Mouse (Mus musculus) forebrain, embryonic 13.5 days (tissue): ENCODE measurements around the gene Fbxo21. TPM values are rescaled to one million over a fixed set of nuclear protein-coding genes. Genes with fewer than 3 reads are reported as not detected.
A peak's percentile ranks its signal among the peaks of the same experiment; 100 is the strongest.

Experiments used
- ATAC-seq: fragments of 200-750 bp; cut with Nextera tagmentation; 2 replicates; pipeline ENCODE4 v1.8.0; 2017
- H3K27ac ChIP-seq: fragments of 300-500 bp; sonication (generic); 2 replicates; pipeline ENCODE4 v1.5.1; 2015; ENCODE audit warnings: inconsistent platforms, mild to moderate bottlenecking, moderate library complexity
- H3K27me3 ChIP-seq: fragments of 300-500 bp; sonication (generic); 2 replicates; pipeline ENCODE4 v1.6.1; 2015; ENCODE audit warnings: mild to moderate bottlenecking, inconsistent platforms
- H3K36me3 ChIP-seq: fragments of 300-500 bp; sonication (generic); 2 replicates; pipeline ENCODE4 v1.6.1; 2015; ENCODE audit warnings: mild to moderate bottlenecking, inconsistent platforms; ENCODE audit not compliant: poor library complexity, severe bottlenecking
- H3K4me1 ChIP-seq: fragments of 300-500 bp; sonication (generic); 2 replicates; pipeline ENCODE4 v1.6.1; 2015; ENCODE audit warnings: inconsistent platforms
- H3K4me2 ChIP-seq: fragments of 300-500 bp; sonication (generic); 2 replicates; pipeline ENCODE4 v1.6.1; 2015; ENCODE audit warnings: inconsistent platforms, mild to moderate bottlenecking, moderate library complexity
- H3K4me3 ChIP-seq: fragments of 300-500 bp; sonication (generic); 2 replicates; pipeline ENCODE4 v1.5.1; 2015; ENCODE audit warnings: mild to moderate bottlenecking, inconsistent platforms
- H3K9ac ChIP-seq: fragments of 300-500 bp; sonication (generic); 2 replicates; pipeline ENCODE4 v1.6.1; 2015; ENCODE audit warnings: mild to moderate bottlenecking, inconsistent platforms
- H3K9me3 ChIP-seq: fragments of 300-500 bp; sonication (generic); replicated peaks from 2 replicates; pipeline ENCODE4 v1.6.1; 2016; ENCODE audit warnings: inconsistent platforms
- WGBS: fragments of 180-500 bp; shearing (Covaris S2); methylation state at CpG from one replicate; pipeline ENCODE4 v1.1.7; 2015; 5-methylcytosine and 5-hydroxymethylcytosine counted together
- polyA plus RNA-seq: library from polyadenylated mRNA; unstranded; fragments of >200 nt; fragmentation: Nextera tagmentation; extraction: Ambion mirVana; gene quantifications from 2 replicates; pipeline ENCODE4 v1.2.1, GENCODE M21; 2015

The Fbxo21 gene
- polyA plus RNA-seq, 1 experiment from 2014 or later, result 141 TPM

GRCm38 (mm10) chr5:117954429-117954828, 22.1 kb upstream of the Fbxo21 start:
- no peak for ATAC-seq
- 86% methylated on average over 1 of the region's 1 CpGs for WGBS

GRCm38 (mm10) chr5:117955675-117956420, 20.7 kb upstream of the Fbxo21 start:
- H3K36me3 ChIP-seq, result no peaks in the 10 kb centered on the region
- H3K9me3 ChIP-seq, result no peaks in the 10 kb centered on the region
- ATAC-seq, result no peak
- H3K9ac ChIP-seq, result no peak overlapping the region
- 41% methylated on average over 10 of the region's 10 CpGs for WGBS
- no peaks in the 10 kb centered on the region for H3K27me3 ChIP-seq
- H3K27ac ChIP-seq, result no peak overlapping the region
- no peaks in the 10 kb centered on the region for H3K4me1 ChIP-seq
- H3K4me3 ChIP-seq, result no peak overlapping the region
- no peak overlapping the region for H3K4me2 ChIP-seq

More at GRCm38 (mm10) chr5:117954429-117954828, 22.1 kb upstream of the Fbxo21 start:
- Histone ChIP-seq H3K36me3 (no peaks in the 10 kb centered on the region), H3K27ac (no peak overlapping the region), H3K9ac (no peak overlapping the region), H3K4me3 (no peak overlapping the region), H3K4me2 (no peak overlapping the region), H3K27me3 (no peaks in the 10 kb centered on the region), H3K9me3 (no peaks in the 10 kb centered on the region), H3K4me1 (no peaks in the 10 kb centered on the region)

DNA sequence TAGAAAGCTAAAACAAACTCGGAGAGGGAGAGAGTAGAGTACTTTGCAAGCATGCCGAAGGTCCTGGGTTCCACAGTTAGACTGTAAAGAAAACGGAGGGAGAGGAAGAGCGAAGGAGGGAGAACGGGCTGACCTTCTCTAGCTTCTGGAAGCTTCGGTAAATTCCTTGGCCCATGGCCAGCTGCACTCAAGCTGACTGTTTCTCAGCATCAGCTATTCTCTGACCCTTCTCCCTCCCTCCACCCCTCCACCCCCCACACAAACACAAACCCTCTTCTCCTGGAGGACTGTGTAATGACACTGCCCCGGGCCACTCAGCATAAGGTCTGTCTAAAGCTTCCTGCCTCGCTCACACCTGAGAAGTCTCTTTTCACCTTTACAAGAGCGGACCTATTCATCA, 11.8 kb upstream of the Fbxo21 start:
- WGBS, result 49% methylated on average over 9 of the region's 9 CpGs
- ATAC-seq, result no peak
- Histone ChIP-seq H3K9me3 (no peaks in the 10 kb centered on the region; the same call in 1 of the 2 replicates), H3K4me2 (no peak overlapping the region), H3K4me1 (no peaks in the 10 kb centered on the region; the same call in 1 of the 2 replicates), H3K27ac (no peak overlapping the region), H3K36me3 (no peaks in the 10 kb centered on the region), H3K9ac (no peak overlapping the region), H3K27me3 (no peaks in the 10 kb centered on the region), H3K4me3 (no peak overlapping the region)

DNA sequence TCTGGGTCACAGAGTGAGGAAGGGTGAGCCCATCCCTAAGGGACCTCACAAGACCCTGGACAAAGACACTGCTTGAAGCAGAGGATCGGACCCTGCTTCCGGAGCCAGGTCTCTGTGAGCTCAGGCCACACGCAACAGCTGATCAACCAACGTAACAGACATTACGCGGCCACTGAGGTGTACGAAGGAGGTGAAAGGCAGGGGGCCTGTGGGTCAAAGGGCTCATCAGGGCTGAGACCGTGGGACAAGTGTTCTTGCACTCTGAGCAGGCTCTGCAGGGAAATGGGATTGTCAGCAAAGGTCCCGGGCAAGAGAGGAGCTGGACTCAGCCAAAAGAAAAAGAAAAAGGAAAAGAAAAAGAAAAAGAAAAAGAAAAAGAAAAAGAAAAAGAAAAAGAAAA, 9.6 kb upstream of the Fbxo21 start:
- ATAC-seq, result no peak
- WGBS, result 70% methylated on average over 9 of the region's 9 CpGs
- H3K27ac ChIP-seq, result no peak overlapping the region
- H3K36me3 ChIP-seq, result no peaks in the 10 kb centered on the region
- no peaks in the 10 kb centered on the region for H3K27me3 ChIP-seq
- no peak overlapping the region for H3K9ac ChIP-seq
- H3K9me3 ChIP-seq, result no peaks in the 10 kb centered on the region; the same call in 1 of the 2 replicates
- H3K4me2 ChIP-seq, result no peak overlapping the region
- no peaks in the 10 kb centered on the region; the same call in 1 of the 2 replicates for H3K4me1 ChIP-seq
- H3K4me3 ChIP-seq, result no peak overlapping the region

DNA sequence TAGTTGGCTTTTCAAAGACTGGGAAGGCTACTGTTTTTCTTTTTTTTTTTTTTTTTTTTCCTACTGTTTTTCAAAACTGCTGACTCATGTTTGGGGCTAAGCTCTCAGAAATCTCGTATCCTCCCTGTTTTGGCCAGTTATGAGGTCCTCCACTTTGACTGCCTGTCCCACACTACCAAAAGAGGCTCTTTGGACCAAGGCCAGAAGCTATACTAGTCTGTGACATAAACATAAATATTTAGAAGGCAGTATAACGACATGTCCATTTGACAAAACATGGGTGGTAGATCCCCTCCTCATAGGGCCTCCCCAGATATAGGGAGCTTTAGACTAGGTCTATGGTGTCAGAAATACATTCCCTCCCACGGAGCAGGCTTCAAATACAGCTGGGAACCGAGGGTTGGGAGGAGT, 8.9 kb upstream of the Fbxo21 start:
- Histone ChIP-seq H3K27ac (no peak overlapping the region), H3K9me3 (no peaks in the 10 kb centered on the region; the same call in 1 of the 2 replicates), H3K4me1 (no peaks in the 10 kb centered on the region; the same call in 1 of the 2 replicates), H3K4me2 (no peak overlapping the region), H3K36me3 (no peaks in the 10 kb centered on the region), H3K27me3 (no peaks in the 10 kb centered on the region), H3K9ac (no peak overlapping the region), H3K4me3 (no peak overlapping the region)
- 56% methylated on average over 4 of the region's 4 CpGs for WGBS
- ATAC-seq, result no peak

GRCm38 (mm10) chr5:117969681-117970427, 6.7 kb upstream of the Fbxo21 start:
- Histone ChIP-seq H3K27ac (no peak overlapping the region), H3K4me3 (no peak overlapping the region), H3K36me3 (no peaks in the 10 kb centered on the region), H3K9ac (no peak overlapping the region), H3K4me2 (no peak overlapping the region), H3K27me3 (no peaks in the 10 kb centered on the region), H3K4me1 (no peaks in the 10 kb centered on the region), H3K9me3 (no peaks in the 10 kb centered on the region; the same call in 1 of the 2 replicates)
- no peak for ATAC-seq
- 91% methylated on average over 10 of the region's 10 CpGs for WGBS

GRCm38 (mm10) chr5:117976263-117976656, 270 bp upstream of the Fbxo21 start:
- Histone ChIP-seq H3K9me3 (no peaks in the 10 kb centered on the region), H3K4me3 (peak overlapping the region; percentile 100), H3K4me2 (peak overlapping the region; percentile 87), H3K27me3 (no peaks in the 10 kb centered on the region), H3K27ac (peak overlapping the region; percentile 88; the same call in 1 of the 2 replicates), H3K4me1 (peaks cover 34% of the 10 kb centered on the region), H3K36me3 (peaks cover 24% of the 10 kb centered on the region), H3K9ac (peak overlapping the region; percentile 99)
- 25% methylated on average over 19 of the region's 19 CpGs for WGBS
- ATAC-seq, result peak; percentile 52

DNA sequence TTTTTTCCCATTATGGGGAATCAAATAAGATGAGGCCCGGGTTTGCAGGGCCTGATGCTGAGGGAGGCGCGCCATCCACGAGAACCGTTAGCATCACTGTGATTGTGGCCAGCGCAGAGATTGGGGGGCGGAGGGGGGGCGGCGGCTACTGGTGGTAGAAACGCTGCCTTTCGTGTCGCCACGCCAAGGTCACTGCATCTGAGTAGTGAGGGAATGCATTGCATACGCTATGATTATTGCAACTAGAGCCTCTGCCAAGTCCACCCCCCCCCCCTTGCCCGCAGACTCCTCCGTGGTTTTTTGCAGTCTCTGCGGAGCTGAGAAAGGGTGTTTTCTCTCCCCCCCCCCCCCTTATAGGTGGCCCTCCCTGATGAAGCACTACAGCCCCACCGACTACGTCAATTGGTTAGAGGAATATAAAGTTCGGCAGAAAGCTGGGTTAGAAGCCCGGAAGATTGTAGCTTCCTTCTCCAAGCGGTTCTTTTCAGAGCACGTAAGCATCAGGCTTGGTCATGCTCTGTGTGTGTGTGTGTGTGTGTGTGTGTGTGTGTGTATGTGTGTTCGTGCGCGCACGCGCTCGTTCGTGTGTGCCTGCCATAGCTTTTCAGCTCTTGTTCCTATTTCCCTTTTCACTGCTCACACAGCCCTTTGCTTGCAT, 1.1 kb downstream of the Fbxo21 start:
- Histone ChIP-seq H3K4me1 (peaks cover 36% of the 10 kb centered on the region), H3K4me2 (peak overlapping the region; percentile 87), H3K27me3 (no peaks in the 10 kb centered on the region), H3K4me3 (peak overlapping the region; percentile 100), H3K9me3 (no peaks in the 10 kb centered on the region), H3K27ac (peak overlapping the region; percentile 88), H3K9ac (peak overlapping the region; percentile 99), H3K36me3 (peaks cover 36% of the 10 kb centered on the region)
- ATAC-seq, result peak; percentile 3; the same call in 1 of the 2 replicates
- 5% methylated on average over 30 of the region's 30 CpGs for WGBS

- Histone ChIP-seq H3K27ac (peak overlapping the region; percentile 88), H3K27me3 (no peaks in the 10 kb centered on the region)
- 48% methylated on average over 17 of the region's 17 CpGs for WGBS
Observed at GRCm38 (mm10) chr5:117978159-117978697, 1.7 kb downstream of the Fbxo21 start.

DNA sequence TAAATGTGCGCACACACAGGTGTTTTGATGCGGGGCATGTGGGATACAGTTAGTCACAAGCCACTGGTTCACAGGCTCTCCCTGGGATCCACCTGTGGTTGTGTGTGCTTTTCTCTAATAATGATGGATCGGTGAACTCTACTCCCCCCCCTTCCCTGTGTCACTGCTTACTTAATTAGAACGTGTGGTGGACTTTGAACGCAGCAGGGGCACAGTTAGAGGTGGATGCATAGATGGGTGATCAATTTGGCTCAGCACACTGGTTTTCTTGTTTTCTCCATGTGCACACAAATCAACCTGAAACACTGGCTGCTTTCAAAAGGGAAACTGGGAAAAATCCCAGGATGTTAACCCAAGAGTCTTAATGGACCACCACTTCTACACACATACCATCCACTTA, 2.6 kb downstream of the Fbxo21 start:
- H3K4me3 ChIP-seq, result peak overlapping the region; percentile 100; the same call in 1 of the 2 replicates
- no peak for ATAC-seq

More at GRCm38 (mm10) chr5:117978159-117978697, 1.7 kb downstream of the Fbxo21 start:
- ATAC-seq, result no peak
- H3K4me2 ChIP-seq, result peak overlapping the region; percentile 87
- peak overlapping the region; percentile 100 for H3K4me3 ChIP-seq
- H3K9ac ChIP-seq, result peak overlapping the region; percentile 99
- peaks cover 36% of the 10 kb centered on the region for H3K4me1 ChIP-seq
- no peaks in the 10 kb centered on the region for H3K9me3 ChIP-seq
- H3K36me3 ChIP-seq, result peaks cover 42% of the 10 kb centered on the region

DNA sequence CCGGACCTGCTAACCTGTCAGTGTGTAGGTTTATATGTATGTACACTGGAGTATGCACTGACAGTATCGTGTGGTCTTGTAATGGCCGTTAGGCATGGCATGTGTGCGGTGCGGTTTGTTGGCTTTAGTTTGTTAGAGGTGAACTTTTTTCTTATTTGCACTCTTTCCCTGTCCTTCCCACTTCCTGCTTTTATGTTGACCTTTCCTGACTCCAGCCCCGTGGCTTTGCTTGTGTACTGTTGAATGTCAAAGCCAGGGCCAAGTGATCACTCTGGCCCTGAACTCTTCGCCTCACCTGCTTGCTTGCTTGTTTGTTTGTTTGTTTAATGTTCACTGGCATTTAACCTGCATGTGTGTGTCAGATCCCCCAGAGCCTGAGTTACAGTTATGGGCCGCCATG, 4.4 kb downstream of the Fbxo21 start:
- H3K36me3 ChIP-seq, result peaks cover 69% of the 10 kb centered on the region
- peaks cover 36% of the 10 kb centered on the region for H3K4me1 ChIP-seq

More for the DNA sequence above, 2.6 kb downstream of the Fbxo21 start:
- peaks cover 36% of the 10 kb centered on the region for H3K4me1 ChIP-seq
- 0 out of 2 replicates have a peak overlapping the region, but pooled peaks have one; percentile 32 for H3K27ac ChIP-seq
- 57% methylated on average over 5 of the region's 5 CpGs for WGBS
- peaks cover 51% of the 10 kb centered on the region for H3K36me3 ChIP-seq
- no peaks in the 10 kb centered on the region for H3K9me3 ChIP-seq
- H3K4me2 ChIP-seq, result peak overlapping the region; percentile 87
- H3K27me3 ChIP-seq, result no peaks in the 10 kb centered on the region
- H3K9ac ChIP-seq, result peak overlapping the region; percentile 27; the same call in 1 of the 2 replicates

More for the DNA sequence above, 4.4 kb downstream of the Fbxo21 start:
- Histone ChIP-seq H3K9ac (no peak overlapping the region), H3K4me3 (no peak overlapping the region), H3K9me3 (no peaks in the 10 kb centered on the region), H3K27ac (no peak overlapping the region), H3K4me2 (no peak overlapping the region), H3K27me3 (no peaks in the 10 kb centered on the region)
- no peak for ATAC-seq
- 92% methylated on average over 8 of the region's 8 CpGs for whole genome bisulfite sequencing
